Mouse (Mus musculus) splenic B cell, adult 2 months (primary cell): ENCODE data around the gene Pepd.

ENCODE experiments used
- DNase-seq: peaks from one replicate; pipeline ENCODE4 v3.0.0-alpha.2; 2011; ENCODE audit warnings: low read depth, low spot score
- H3K27me3 ChIP-seq: 2 replicates; pipeline ENCODE4 v1.6.1; 2012; ENCODE audit warnings: mild to moderate bottlenecking, low read length, moderate library complexity, mixed read lengths; ENCODE audit not compliant: control insufficient read depth, poor library complexity, insufficient read depth, severe bottlenecking
- H3K36me3 ChIP-seq: 2 replicates; pipeline ENCODE4 v1.6.1; 2012; ENCODE audit warnings: mild to moderate bottlenecking, low read length, moderate library complexity, mixed read lengths; ENCODE audit not compliant: control insufficient read depth, poor library complexity, insufficient read depth, severe bottlenecking

Pepd gene

GRCm38 (mm10) chr7:35056436-35056864, 144.3 kb downstream of the Pepd start, which contains the start of gene Cebpg:
Cebpg (minus strand) TSS chr7:35056573.
- no peaks in the 10 kb centered on the region for H3K36me3 ChIP-seq
- peak; percentile 97 for DNase-seq
- no peaks in the 10 kb centered on the region for H3K27me3 ChIP-seq

- H3K27me3 ChIP-seq: no peaks in the 10 kb centered on the region
- H3K36me3 ChIP-seq: no peaks in the 10 kb centered on the region
- DNase-seq: peak; percentile 65
Measured at GRCm38 (mm10) chr7:35056999-35057398, 144.8 kb downstream of the Pepd start.

GRCm38 (mm10) chr7:35057569-35057968, 145.4 kb downstream of the Pepd start:
- no peaks in the 10 kb centered on the region for H3K27me3 ChIP-seq
- H3K36me3 ChIP-seq: no peaks in the 10 kb centered on the region

GRCm38 (mm10) chr7:35058329-35058728, 146.2 kb downstream of the Pepd start:
- Histone ChIP-seq H3K27me3 (no peaks in the 10 kb centered on the region), H3K36me3 (no peaks in the 10 kb centered on the region)
- no peak for DNase-seq

More at GRCm38 (mm10) chr7:35057569-35057968, 145.4 kb downstream of the Pepd start:
- no peak for DNase-seq

GRCm38 (mm10) chr7:35059467-35059866, 147.3 kb downstream of the Pepd start:
- H3K36me3 ChIP-seq: no peaks in the 10 kb centered on the region
- DNase-seq: peak; percentile 20
- H3K27me3 ChIP-seq: no peaks in the 10 kb centered on the region

GRCm38 (mm10) chr7:35064286-35065258, 152.4 kb downstream of the Pepd start:
- no peaks in the 10 kb centered on the region for H3K27me3 ChIP-seq
- no peaks in the 10 kb centered on the region for H3K36me3 ChIP-seq
- DNase-seq: no peak

GRCm38 (mm10) chr7:35065958-35066357, 153.8 kb downstream of the Pepd start:
- no peaks in the 10 kb centered on the region for H3K36me3 ChIP-seq
- H3K27me3 ChIP-seq: no peaks in the 10 kb centered on the region
- no peak for DNase-seq

GRCm38 (mm10) chr7:35066640-35067212, 154.5 kb downstream of the Pepd start:
- DNase-seq: peak; percentile 11
- Histone ChIP-seq H3K36me3 (no peaks in the 10 kb centered on the region), H3K27me3 (no peaks in the 10 kb centered on the region)

- H3K27me3 ChIP-seq: no peaks in the 10 kb centered on the region
- DNase-seq: no peak
- no peaks in the 10 kb centered on the region for H3K36me3 ChIP-seq
Measured at GRCm38 (mm10) chr7:35076645-35077044, 164.5 kb downstream of the Pepd start.

GRCm38 (mm10) chr7:35080843-35081338, 168.7 kb downstream of the Pepd start:
- no peaks in the 10 kb centered on the region; the same call in 1 of the 2 replicates for H3K27me3 ChIP-seq
- DNase-seq: no peak

GRCm38 (mm10) chr7:35081406-35082104, 169.4 kb downstream of the Pepd start:
- Histone ChIP-seq H3K27me3 (no peaks in the 10 kb centered on the region; the same call in 1 of the 2 replicates), H3K36me3 (no peaks in the 10 kb centered on the region)
- DNase-seq: no peak

More at GRCm38 (mm10) chr7:35080843-35081338, 168.7 kb downstream of the Pepd start:
- no peaks in the 10 kb centered on the region for H3K36me3 ChIP-seq

- DNase-seq: no peak
- no peaks in the 10 kb centered on the region for H3K36me3 ChIP-seq
Measured at GRCm38 (mm10) chr7:35084565-35085360, 172.6 kb downstream of the Pepd start.

GRCm38 (mm10) chr7:35086271-35086861, 174.2 kb downstream of the Pepd start:
- Histone ChIP-seq H3K27me3 (no peaks in the 10 kb centered on the region; the same call in 1 of the 2 replicates), H3K36me3 (no peaks in the 10 kb centered on the region)
- DNase-seq: no peak

More at GRCm38 (mm10) chr7:35084565-35085360, 172.6 kb downstream of the Pepd start:
- no peaks in the 10 kb centered on the region; the same call in 1 of the 2 replicates for H3K27me3 ChIP-seq
